Mouse (Mus musculus): Measurements from ENCODE around the gene Mecom. TPM values are rescaled to one million over a fixed set of nuclear protein-coding genes. Genes with fewer than 3 reads are reported as not detected.

The Mecom gene
- polyA plus RNA-seq, 1 experiment from 2014 or later, result 46.4 TPM

DNA sequence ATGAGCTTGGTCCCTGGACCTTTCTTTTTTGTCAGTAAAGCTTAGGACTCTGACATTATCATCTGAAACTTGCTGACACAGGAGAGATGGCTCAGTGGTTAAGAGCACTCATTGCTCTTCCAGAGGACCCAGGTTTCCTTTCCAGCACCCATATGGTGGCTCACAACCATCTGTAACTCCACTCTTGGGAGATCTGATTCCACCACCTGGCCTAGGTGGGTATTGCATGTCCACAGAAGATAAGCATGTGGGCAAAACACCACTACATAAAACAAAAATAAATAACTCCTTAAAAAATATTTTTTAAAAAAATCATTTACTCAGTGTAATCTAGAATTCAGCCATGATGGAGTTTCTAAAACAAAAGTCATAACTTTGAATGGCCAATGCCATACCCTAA, 338.7 kb downstream of the Mecom start:
- H3K36me3 ChIP-seq, result no peaks in the 10 kb centered on the region
- no peaks in the 10 kb centered on the region for H3K27me3 ChIP-seq (replicated peaks)
- no peak for ATAC-seq (ENCODE audit: insufficient read depth, low FRiP score, low read depth)
- H3K4me3 ChIP-seq (replicated peaks), result no peak overlapping the region
- peaks cover 7% of the 10 kb centered on the region; the same call in 1 of the 2 replicates for H3K4me1 ChIP-seq
- no peak overlapping the region for H3K27ac ChIP-seq
- no peak overlapping the region for H3K9ac ChIP-seq
- H3K9me3 ChIP-seq, result no peaks in the 10 kb centered on the region
- H3K4me2 ChIP-seq, result no peak overlapping the region

DNA sequence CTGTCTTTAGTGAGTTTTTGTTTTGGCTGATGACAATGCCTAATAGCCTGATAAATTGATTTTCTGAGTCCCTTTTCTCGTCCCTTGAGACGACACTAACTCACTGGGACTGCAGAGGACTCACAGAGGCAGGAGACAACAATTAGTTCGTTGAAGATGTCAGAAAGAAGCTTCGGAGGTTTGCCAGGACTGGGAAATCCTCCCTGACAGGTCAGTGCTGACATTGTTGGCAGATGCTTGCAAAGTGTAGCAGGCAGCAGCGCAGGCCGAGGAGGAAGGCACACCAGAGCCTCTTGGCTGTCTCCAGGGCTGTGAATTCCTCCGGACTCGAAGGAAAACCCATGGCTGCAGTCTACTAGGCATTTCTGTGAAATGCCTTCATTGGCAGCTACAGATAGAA, 339.9 kb downstream of the Mecom start:
- no peaks in the 10 kb centered on the region for H3K27me3 ChIP-seq (replicated peaks)
- H3K27ac ChIP-seq, result no peak overlapping the region
- H3K36me3 ChIP-seq, result no peaks in the 10 kb centered on the region
- no peak overlapping the region for H3K4me3 ChIP-seq (replicated peaks)
- ATAC-seq (ENCODE audit: insufficient read depth, low FRiP score, low read depth), result no peak
- no peaks in the 10 kb centered on the region for H3K9me3 ChIP-seq
- H3K4me2 ChIP-seq, result no peak overlapping the region
- H3K4me1 ChIP-seq, result no peaks in the 10 kb centered on the region
- no peak overlapping the region for H3K9ac ChIP-seq
- WGBS, result 45% methylated on average over 8 of the region's 8 CpGs

GRCm38 (mm10) chr3:30207431-30207830, 340.4 kb downstream of the Mecom start:
- no peak overlapping the region for H3K27ac ChIP-seq
- 42% methylated on average over 5 of the region's 5 CpGs for WGBS
- H3K36me3 ChIP-seq, result no peaks in the 10 kb centered on the region
- H3K4me3 ChIP-seq (replicated peaks), result no peak overlapping the region
- no peaks in the 10 kb centered on the region for H3K27me3 ChIP-seq (replicated peaks)
- H3K9me3 ChIP-seq, result no peaks in the 10 kb centered on the region
- H3K4me1 ChIP-seq, result no peaks in the 10 kb centered on the region
- no peak overlapping the region for H3K9ac ChIP-seq
- no peak for ATAC-seq (ENCODE audit: insufficient read depth, low FRiP score, low read depth)
- H3K4me2 ChIP-seq, result no peak overlapping the region

GRCm38 (mm10) chr3:30206123-30206522, 341.7 kb downstream of the Mecom start:
- H3K4me1 ChIP-seq, result no peaks in the 10 kb centered on the region
- no peak overlapping the region for H3K4me3 ChIP-seq (replicated peaks)
- no peak overlapping the region for H3K27ac ChIP-seq
- ATAC-seq (ENCODE audit: insufficient read depth, low FRiP score, low read depth), result no peak
- no peaks in the 10 kb centered on the region for H3K9me3 ChIP-seq
- 55% methylated on average over 8 of the region's 8 CpGs for WGBS
- no peaks in the 10 kb centered on the region for H3K36me3 ChIP-seq
- H3K4me2 ChIP-seq, result no peak overlapping the region
- H3K27me3 ChIP-seq (replicated peaks), result no peaks in the 10 kb centered on the region
- no peak overlapping the region for H3K9ac ChIP-seq

- WGBS, result 41% methylated on average over 2 of the region's 2 CpGs
- ATAC-seq (ENCODE audit: insufficient read depth, low FRiP score, low read depth), result no peak
- no peak overlapping the region for H3K4me3 ChIP-seq (replicated peaks)
These were observed 344.0 kb downstream of the Mecom start for GRCm38 (mm10) chr3:30203764-30204163.

DNA sequence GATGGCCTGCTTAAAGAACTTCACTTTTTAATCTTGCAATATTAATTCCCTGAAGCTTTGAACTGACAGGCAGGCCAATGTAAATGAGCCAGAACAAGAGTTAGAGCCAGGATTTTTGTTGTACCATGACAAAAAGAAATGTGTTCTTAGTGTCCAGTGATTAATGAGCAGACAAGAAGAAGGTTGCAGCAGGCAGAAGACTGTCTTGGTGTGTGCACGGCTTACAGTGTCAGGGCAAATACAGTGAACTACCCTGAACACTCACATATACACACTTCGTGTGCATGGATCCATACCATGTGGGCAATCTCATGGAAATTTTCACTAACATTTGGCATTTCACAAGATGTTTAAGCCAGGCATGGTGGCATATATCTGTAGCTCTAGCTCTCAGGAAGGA, 349.0 kb downstream of the Mecom start:
- no peak overlapping the region for H3K4me2 ChIP-seq
- H3K4me3 ChIP-seq (replicated peaks), result no peak overlapping the region
- no peaks in the 10 kb centered on the region for H3K4me1 ChIP-seq
- no peaks in the 10 kb centered on the region for H3K9me3 ChIP-seq
- no peak overlapping the region for H3K9ac ChIP-seq
- no peak overlapping the region for H3K27ac ChIP-seq
- no peak for ATAC-seq (ENCODE audit: insufficient read depth, low FRiP score, low read depth)
- no peaks in the 10 kb centered on the region for H3K27me3 ChIP-seq (replicated peaks)
- no peaks in the 10 kb centered on the region for H3K36me3 ChIP-seq
- 56% methylated on average over 2 of the region's 2 CpGs for WGBS

More at GRCm38 (mm10) chr3:30203764-30204163, 344.0 kb downstream of the Mecom start:
- no peaks in the 10 kb centered on the region for H3K9me3 ChIP-seq
- no peak overlapping the region for H3K9ac ChIP-seq
- H3K4me1 ChIP-seq, result no peaks in the 10 kb centered on the region
- H3K27me3 ChIP-seq (replicated peaks), result no peaks in the 10 kb centered on the region
- no peaks in the 10 kb centered on the region for H3K36me3 ChIP-seq
- H3K4me2 ChIP-seq, result no peak overlapping the region
- H3K27ac ChIP-seq, result no peak overlapping the region

DNA sequence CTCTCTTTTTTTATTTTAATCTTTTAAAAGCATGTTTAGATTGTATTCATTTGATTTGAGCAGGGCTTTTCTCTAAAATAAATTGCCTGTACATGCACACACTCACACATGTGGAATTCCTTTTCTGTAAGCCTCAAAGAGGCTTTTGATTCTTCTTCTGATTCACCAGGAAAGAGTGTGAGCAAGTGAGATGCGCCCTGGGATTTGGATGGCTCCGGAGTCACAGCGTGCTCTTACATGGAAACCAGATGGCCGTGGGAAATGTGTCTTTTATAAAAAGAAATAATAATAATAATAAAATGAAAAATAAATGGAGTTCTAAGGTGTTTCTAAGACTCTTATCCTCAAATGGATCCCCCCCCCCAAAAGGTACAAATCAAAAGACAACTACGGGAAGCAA, 349.6 kb downstream of the Mecom start:
- WGBS, result 72% methylated on average over 5 of the region's 5 CpGs
- no peaks in the 10 kb centered on the region for H3K9me3 ChIP-seq
- no peak overlapping the region for H3K9ac ChIP-seq
- no peaks in the 10 kb centered on the region for H3K4me1 ChIP-seq
- ATAC-seq (ENCODE audit: insufficient read depth, low FRiP score, low read depth), result no peak
- no peaks in the 10 kb centered on the region for H3K36me3 ChIP-seq
- no peak overlapping the region for H3K4me2 ChIP-seq
- no peak overlapping the region for H3K4me3 ChIP-seq (replicated peaks)
- H3K27me3 ChIP-seq (replicated peaks), result no peaks in the 10 kb centered on the region
- H3K27ac ChIP-seq, result no peak overlapping the region

DNA sequence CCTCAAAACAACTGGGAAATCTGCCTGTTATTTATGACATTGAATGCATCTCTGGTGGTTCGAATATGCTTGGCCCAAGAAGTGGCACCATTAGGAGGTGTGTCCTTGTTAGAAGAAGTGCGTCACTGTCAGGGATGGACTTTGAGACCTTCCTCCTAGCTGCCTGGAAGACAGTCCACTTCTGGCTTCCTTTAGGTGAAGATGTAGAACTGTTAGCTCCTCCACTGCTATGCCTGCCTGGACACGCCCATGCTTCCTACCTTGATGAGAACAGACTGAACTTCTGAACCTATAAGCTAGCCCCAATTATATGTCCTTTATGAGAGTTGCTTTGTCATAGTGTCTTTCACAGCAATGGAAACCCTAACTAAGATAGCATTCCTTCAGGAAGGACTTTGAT, 352.6 kb downstream of the Mecom start:
- Histone ChIP-seq H3K27me3 (replicated peaks) (no peaks in the 10 kb centered on the region), H3K4me2 (no peak overlapping the region), H3K36me3 (no peaks in the 10 kb centered on the region), H3K4me1 (no peaks in the 10 kb centered on the region), H3K4me3 (replicated peaks) (no peak overlapping the region), H3K9me3 (no peaks in the 10 kb centered on the region), H3K9ac (no peak overlapping the region), H3K27ac (no peak overlapping the region)
- no peak for ATAC-seq (ENCODE audit: insufficient read depth, low FRiP score, low read depth)
- 81% methylated on average over 3 of the region's 3 CpGs for WGBS

- H3K36me3 ChIP-seq, result no peaks in the 10 kb centered on the region
- H3K9me3 ChIP-seq, result no peaks in the 10 kb centered on the region
- no peak overlapping the region for H3K4me2 ChIP-seq
- ATAC-seq (ENCODE audit: insufficient read depth, low FRiP score, low read depth), result no peak
- peak overlapping the region; percentile 48; the same call in 1 of the 2 replicates for H3K27ac ChIP-seq
- H3K9ac ChIP-seq, result no peak overlapping the region
- no peaks in the 10 kb centered on the region for H3K4me1 ChIP-seq
- H3K27me3 ChIP-seq (replicated peaks), result no peaks in the 10 kb centered on the region
- WGBS, result 42% methylated on average over 12 of the region's 12 CpGs
- H3K4me3 ChIP-seq (replicated peaks), result no peak overlapping the region
These were observed 355.4 kb downstream of the Mecom start for GRCm38 (mm10) chr3:30192294-30193007.

DNA sequence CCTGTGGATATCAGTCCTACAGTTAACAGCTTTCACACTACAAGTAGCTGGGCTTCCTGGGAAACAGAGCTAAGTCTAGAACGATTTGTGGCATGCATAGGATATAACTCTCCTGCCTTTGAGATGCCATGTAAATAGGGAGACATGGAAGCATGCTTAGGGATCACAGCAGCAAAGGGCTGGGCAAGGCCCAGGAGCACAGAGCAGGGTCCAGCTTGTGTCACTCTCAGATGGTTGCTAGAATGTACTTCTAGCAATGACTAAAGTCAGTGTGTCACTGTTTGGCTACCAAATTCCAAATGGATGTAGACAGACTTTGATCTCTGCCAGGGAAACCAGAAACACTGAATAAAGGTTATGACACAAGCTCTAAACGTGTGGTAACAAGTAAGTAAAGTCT, 358.5 kb downstream of the Mecom start:
- H3K27ac ChIP-seq, result no peak overlapping the region
- no peaks in the 10 kb centered on the region for H3K4me1 ChIP-seq
- 76% methylated on average over 2 of the region's 2 CpGs for WGBS
- H3K4me2 ChIP-seq, result no peak overlapping the region
- no peak for ATAC-seq (ENCODE audit: insufficient read depth, low FRiP score, low read depth)
- no peaks in the 10 kb centered on the region for H3K27me3 ChIP-seq (replicated peaks)
- H3K9me3 ChIP-seq, result no peaks in the 10 kb centered on the region
- H3K36me3 ChIP-seq, result no peaks in the 10 kb centered on the region
- no peak overlapping the region for H3K9ac ChIP-seq
- no peak overlapping the region for H3K4me3 ChIP-seq (replicated peaks)

GRCm38 (mm10) chr3:30187812-30188469, 359.9 kb downstream of the Mecom start:
- WGBS, result 51% methylated on average over 5 of the region's 5 CpGs
- Histone ChIP-seq H3K4me3 (replicated peaks) (no peak overlapping the region), H3K4me2 (no peak overlapping the region), H3K27me3 (replicated peaks) (no peaks in the 10 kb centered on the region), H3K4me1 (no peaks in the 10 kb centered on the region), H3K9ac (no peak overlapping the region), H3K36me3 (no peaks in the 10 kb centered on the region), H3K9me3 (no peaks in the 10 kb centered on the region), H3K27ac (no peak overlapping the region)
- ATAC-seq (ENCODE audit: insufficient read depth, low FRiP score, low read depth), result no peak

DNA sequence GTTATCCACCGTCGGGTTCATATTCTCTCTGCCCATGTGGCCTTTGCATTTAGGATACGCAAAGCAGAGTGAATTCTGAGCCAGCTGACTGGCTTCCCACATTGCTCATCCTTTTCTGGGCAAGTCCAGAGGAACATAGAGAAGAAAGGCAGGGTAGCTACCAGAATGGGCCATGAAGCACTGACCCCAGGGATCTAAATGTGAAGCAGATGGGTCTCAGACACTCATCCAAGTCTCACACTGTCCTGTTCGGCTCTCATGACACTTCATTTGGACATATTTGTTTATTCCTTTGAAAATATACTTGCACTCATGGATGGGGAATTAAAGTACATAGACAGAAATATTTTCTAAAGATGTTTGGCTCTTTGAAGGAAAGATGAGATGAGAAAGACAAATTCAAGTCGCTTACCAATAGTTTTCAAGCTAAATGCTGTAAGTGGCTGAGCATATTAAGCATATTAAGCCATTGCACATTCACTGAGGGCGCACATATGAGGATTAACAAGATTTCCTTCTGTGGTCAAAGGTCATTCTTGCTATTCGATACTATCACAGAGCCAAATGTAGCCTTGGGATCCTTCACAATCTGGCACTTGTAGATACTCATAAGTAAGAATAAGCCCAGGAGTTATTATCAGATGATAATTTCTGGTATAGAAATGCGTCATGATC, 365.9 kb downstream of the Mecom start:
- Histone ChIP-seq H3K27me3 (replicated peaks) (no peaks in the 10 kb centered on the region), H3K4me2 (no peak overlapping the region), H3K27ac (no peak overlapping the region), H3K9ac (no peak overlapping the region), H3K4me3 (replicated peaks) (no peak overlapping the region), H3K36me3 (no peaks in the 10 kb centered on the region), H3K4me1 (no peaks in the 10 kb centered on the region), H3K9me3 (no peaks in the 10 kb centered on the region)
- ATAC-seq (ENCODE audit: insufficient read depth, low FRiP score, low read depth), result no peak
- 82% methylated on average over 8 of the region's 8 CpGs for WGBS

Data from stomach, embryonic 15.5 days (tissue).